Mouse (Mus musculus): ENCODE results near the gene Hmgn1. TPM values are rescaled to one million over a fixed set of nuclear protein-coding genes. Genes with fewer than 3 reads are reported as not detected.
A peak's percentile ranks its signal among the peaks of the same experiment; 100 is the strongest.

The Hmgn1 gene
- polyA plus RNA-seq, 1 experiment from 2014 or later, result 714 TPM

DNA sequence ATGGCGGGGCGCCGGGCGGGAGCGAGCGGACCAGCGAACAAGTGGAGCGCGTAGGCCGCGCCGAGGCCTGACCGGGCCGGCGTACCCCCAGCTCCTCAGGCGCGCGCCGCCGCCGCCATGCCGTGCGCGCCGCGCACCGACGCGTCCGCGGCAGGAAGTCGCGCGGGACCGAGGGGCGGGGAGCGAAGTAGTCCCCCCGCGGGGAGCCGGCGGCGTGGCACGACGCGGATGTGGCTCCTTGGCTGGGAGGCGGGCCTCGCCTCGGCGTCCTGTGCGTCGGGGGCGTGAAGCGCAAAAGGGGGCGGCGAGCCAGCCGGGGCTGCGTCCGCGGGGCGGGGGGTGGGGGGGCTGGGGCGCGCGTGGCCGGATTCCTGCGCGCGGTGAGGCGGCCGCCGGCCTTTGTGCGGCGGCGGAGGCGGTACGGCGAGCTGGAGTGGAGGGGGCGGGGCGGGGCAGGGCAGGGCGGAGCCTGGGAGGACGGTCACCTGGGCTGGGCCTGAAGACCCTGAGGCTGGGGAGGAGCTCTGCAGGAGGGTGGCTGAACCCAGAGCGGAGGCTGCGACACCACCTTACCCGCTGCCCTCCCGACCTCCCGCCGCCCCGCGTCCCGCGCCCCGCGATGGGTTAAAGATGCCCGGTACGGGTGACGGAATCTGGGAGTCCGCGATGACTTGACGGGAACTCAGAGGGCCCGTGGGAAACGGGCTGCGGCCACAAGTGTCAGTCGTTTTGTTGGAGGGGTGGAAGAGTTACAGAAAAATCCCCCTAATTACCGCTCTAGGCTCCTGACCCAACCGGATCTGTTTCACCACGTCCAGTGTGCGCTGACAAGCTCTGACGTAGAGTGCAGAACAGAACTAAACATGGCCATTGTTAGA lies 45.0 kb downstream of the Hmgn1 start, which contains the start of gene Brwd1:
Brwd1 (minus strand) TSS at position 226 of the 878 bp plus-strand sequence.
- Histone ChIP-seq H3K27ac (peak within 1 kb of the TSS; percentile 99), H3K9me3 (no peaks in the 10 kb centered on the region), H3K4me1 (peaks cover 27% of the 10 kb centered on the region), H3K36me3 (peaks cover 30% of the 10 kb centered on the region), H3K4me3 (peak within 1 kb of the TSS; percentile 100), H3K27me3 (ENCODE audit: insufficient read depth, poor library complexity, severe bottlenecking) (no peaks in the 10 kb centered on the region)
- DNase-seq (ENCODE audit: low spot score), result peak; percentile 96
- 1% methylated on average over 86 of the region's 107 CpGs for WGBS

DNA sequence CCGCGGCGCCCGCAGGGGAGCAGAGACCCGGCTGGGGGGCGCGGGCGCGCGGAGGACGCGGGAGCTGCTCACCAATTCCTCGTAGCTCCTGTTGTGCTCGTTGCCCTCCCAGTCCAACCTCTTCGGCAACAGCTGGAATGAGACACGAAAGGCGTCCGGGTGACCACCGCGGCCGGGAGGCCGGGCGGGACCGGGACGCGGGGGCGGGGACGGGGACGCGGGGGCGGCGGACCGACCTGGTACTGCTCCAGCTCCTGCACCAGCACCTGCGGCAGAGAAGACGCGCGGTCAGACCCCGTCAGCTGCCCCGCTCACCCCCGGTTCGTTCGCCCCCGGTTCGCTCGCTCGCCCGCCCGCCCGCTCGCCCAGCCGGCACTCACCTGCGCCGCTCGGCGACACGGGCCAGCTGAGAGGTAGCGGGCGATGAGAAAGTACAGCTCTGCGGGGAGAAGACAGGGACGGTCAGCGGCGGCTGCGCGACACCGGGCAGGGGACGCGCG lies 45.7 kb downstream of the Hmgn1 start:
- no peaks in the 10 kb centered on the region for H3K9me3 ChIP-seq
- H3K27ac ChIP-seq, result peak overlapping the region; percentile 99
- peak; percentile 88 for DNase-seq (ENCODE audit: low spot score)
- no peaks in the 10 kb centered on the region for H3K27me3 ChIP-seq (ENCODE audit: insufficient read depth, poor library complexity, severe bottlenecking)
- under 1% methylated on average over 68 of the region's 68 CpGs for WGBS
- H3K4me3 ChIP-seq, result peak overlapping the region; percentile 100
- peaks cover 36% of the 10 kb centered on the region for H3K36me3 ChIP-seq
- H3K4me1 ChIP-seq, result peaks cover 27% of the 10 kb centered on the region

DNA sequence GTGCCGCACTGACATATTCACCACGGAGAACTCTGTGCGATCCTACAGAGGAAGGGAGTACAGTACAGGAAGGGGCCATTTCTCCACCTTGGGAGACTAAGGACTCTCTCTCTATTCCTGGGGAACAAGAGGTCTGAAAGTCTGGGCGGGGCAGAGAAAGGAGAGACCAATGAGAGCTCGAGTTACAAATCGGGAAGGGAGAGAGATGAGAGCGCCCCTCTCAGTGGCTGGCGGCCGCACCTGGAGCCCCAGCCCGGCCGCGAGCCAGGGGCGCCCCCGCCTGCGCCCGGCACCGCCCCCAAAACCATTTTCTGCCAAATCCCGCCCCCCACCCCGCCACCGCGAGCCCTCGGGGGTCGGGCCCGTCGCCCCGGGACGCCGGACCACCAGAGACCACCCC lies 46.2 kb downstream of the Hmgn1 start:
- Histone ChIP-seq H3K27ac (peak overlapping the region; percentile 99), H3K27me3 (ENCODE audit: insufficient read depth, poor library complexity, severe bottlenecking) (no peaks in the 10 kb centered on the region), H3K36me3 (peaks cover 39% of the 10 kb centered on the region), H3K9me3 (no peaks in the 10 kb centered on the region), H3K4me3 (peak overlapping the region; percentile 100), H3K4me1 (peaks cover 27% of the 10 kb centered on the region)
- peak; percentile 94 for DNase-seq (ENCODE audit: low spot score)
- 1% methylated on average over 28 of the region's 28 CpGs for WGBS

DNA sequence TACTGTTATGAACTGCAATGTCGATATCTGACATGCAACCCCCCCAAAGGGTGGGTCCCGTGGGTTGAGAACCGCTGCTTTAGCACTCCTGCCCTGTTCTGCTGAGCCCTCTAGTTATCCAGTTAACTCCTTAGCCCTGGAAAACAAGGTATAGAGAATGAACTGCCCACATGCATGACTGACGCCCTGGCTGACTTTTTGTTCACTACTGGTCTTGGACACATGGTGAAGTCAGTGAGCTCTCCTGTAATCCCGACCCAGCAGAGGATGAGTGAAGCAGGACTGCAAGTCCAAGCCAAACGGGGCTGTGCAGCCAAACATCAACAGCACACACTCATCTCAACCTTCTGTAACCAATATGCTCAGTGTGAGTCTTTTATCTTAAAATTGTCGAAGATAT lies 47.0 kb downstream of the Hmgn1 start:
- H3K27ac ChIP-seq, result no peak overlapping the region
- no peaks in the 10 kb centered on the region for H3K9me3 ChIP-seq
- H3K27me3 ChIP-seq (ENCODE audit: insufficient read depth, poor library complexity, severe bottlenecking), result no peaks in the 10 kb centered on the region
- H3K4me3 ChIP-seq, result peak overlapping the region; percentile 100
- H3K36me3 ChIP-seq, result peaks cover 45% of the 10 kb centered on the region
- no peak for DNase-seq (ENCODE audit: low spot score)
- WGBS, result 87% methylated on average over 7 of the region's 7 CpGs
- peaks cover 27% of the 10 kb centered on the region for H3K4me1 ChIP-seq

Other genes starting within 250 kb of the Hmgn1 start
- 91.6 and 122 TPM in 2 replicates for gene Psmg1, start 136.8 kb downstream of the Hmgn1 start, polyA plus RNA-seq (2016; fragmentation: Nextera tagmentation; extraction: Ambion mirVana)
- 89.2 and 93.6 TPM in 2 replicates for gene Brwd1, start 45.2 kb downstream of the Hmgn1 start, polyA plus RNA-seq (2016; fragmentation: Nextera tagmentation; extraction: Ambion mirVana)
- gene Wrb, start 17.7 kb upstream of the Hmgn1 start, polyA plus RNA-seq (2016; fragmentation: Nextera tagmentation; extraction: Ambion mirVana), result 94.3 and 111 TPM in 2 replicates
- 1.3 TPM in 2 replicates for gene Lca5l, start 64.5 kb upstream of the Hmgn1 start, polyA plus RNA-seq (2016; fragmentation: Nextera tagmentation; extraction: Ambion mirVana)
- 465 and 713 TPM in 2 replicates for gene Sh3bgr, start 72.7 kb upstream of the Hmgn1 start, polyA plus RNA-seq (2016; fragmentation: Nextera tagmentation; extraction: Ambion mirVana)
- gene B3galt5, start 108.1 kb upstream of the Hmgn1 start, polyA plus RNA-seq (2016; fragmentation: Nextera tagmentation; extraction: Ambion mirVana), result 0.04 TPM in 1 of 2 replicates, not detected in the other